Mouse (Mus musculus): ENCODE measurements around the gene Clec4n.

- TF ChIP-seq POLR2A (IDR thresholded peaks at IDR 0.05; ENCODE audit: borderline replicate concordance, insufficient read depth, low read length) (no peak), CTCF (IDR thresholded peaks at IDR 0.05; ENCODE audit: borderline replicate concordance, insufficient read depth, low read depth, low read length) (no peak)
Measured at GRCm38 (mm10) chr6:123264194-123264593, 34.6 kb downstream of the Clec4n start.
